Mouse (Mus musculus): ENCODE results near the gene Olfr812.
"Not testable (repeated sequence)": the region's sequence is repeated elsewhere in the genome, so short reads cannot be mapped to it uniquely, and the experiment has no call there.

Gene Olfr812

GRCm38 (mm10) chr10:129845994-129846393 lies at the start of gene Olfr812:
Gene Olfr812, minus strand, starts transcription at chr10:129846094.
- DNase-seq (ENCODE audit: low spot score) = no peak

DNA sequence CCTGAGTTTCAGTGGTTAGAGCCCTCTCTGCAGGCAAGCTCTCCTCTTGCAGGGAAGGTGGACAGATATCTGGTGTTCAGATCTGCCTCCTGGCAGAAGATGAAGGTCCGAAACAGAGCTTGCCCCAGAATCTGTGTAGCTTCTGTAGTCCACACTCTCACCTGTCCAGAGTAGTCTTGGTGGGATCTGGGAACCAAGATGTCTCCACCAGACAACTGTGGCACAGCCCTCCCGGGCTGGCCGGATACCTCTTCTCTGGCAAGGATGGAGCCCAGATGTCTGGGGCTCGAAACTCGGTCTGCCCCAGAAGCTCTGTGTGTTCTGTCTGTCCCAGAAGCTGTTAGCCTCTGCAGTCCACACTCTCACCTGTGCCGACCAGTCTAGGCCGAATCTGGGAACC lies 40.0 kb upstream of the Olfr812 start:
- DNase-seq (ENCODE audit: low spot score) = no peak

DNA sequence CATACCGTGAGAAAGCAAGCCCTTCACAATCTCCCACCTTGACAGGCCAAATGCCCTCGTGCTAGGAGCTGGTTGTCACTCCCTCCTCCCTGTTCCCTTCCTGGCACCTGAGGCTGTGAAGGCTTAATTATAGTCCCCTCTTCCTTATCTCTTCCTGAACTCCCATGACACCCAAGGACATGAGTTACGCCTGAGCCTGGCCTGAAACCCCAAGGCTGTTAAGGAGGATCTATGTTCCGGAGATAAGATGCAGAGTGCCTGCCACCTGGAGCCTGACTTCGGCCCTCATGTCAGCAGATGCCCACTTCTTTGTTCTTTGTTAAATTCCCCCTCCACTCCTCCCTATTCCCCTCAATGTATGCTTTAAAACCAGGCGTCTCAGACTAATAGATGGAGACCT lies 39.6 kb upstream of the Olfr812 start:
- DNase-seq (ENCODE audit: low spot score) = not testable (repeated sequence)

DNA sequence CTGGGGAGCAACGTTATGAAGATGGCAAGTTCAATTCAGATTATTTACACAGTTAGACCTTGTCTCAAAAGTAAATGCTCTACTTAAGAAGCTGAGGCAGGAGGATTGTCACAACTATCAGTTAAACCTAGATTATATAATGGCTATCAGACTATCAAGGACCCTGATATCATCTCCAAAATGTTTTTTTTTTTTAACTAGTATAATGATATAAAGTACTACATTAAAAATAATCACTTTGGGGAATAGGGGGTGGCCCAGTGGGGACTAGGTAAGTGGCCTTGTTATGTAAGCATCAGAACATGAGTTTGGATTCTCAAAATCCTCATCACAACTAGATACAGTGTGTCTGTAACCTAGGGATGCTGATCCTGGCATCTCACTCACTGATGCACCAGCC lies 33.9 kb upstream of the Olfr812 start, which contains the start of gene Olfr814:
Olfr814 (minus strand) TSS at position 101 of the 400 bp plus-strand sequence.
- DNase-seq (ENCODE audit: low spot score) = not testable (repeated sequence)

- no peak for DNase-seq (ENCODE audit: low spot score)
These were observed 9.2 kb upstream of the Olfr812 start, which contains the start of gene Olfr813 for GRCm38 (mm10) chr10:129855067-129855466. Gene Olfr813, plus strand, starts transcription at chr10:129855367.

GRCm38 (mm10) chr10:129847343-129847742 lies 1.4 kb upstream of the Olfr812 start:
- no peak for DNase-seq (ENCODE audit: low spot score)

- DNase-seq (ENCODE audit: low spot score) = no peak
These were observed 41.6 kb downstream of the Olfr812 start, which contains the start of gene Olfr811 for GRCm38 (mm10) chr10:129804296-129804695. Gene Olfr811, minus strand, starts transcription at chr10:129804396.

GRCm38 (mm10) chr10:129794817-129795216 lies 51.1 kb downstream of the Olfr812 start, which contains the start of gene Olfr810:
Gene Olfr810, minus strand, starts transcription at chr10:129794917.
- no peak for DNase-seq (ENCODE audit: low spot score)

Data from ovary, postnatal 10 days (tissue).